Mouse (Mus musculus) thymus, postnatal 14 days (tissue): ENCODE results near the gene Sbpl.
A peak's percentile ranks its signal among the peaks of the same experiment; 100 is the strongest.

Source experiments
- DNase-seq: peaks from one replicate; pipeline ENCODE4 v3.0.0; 2021

Gene Sbpl

DNA sequence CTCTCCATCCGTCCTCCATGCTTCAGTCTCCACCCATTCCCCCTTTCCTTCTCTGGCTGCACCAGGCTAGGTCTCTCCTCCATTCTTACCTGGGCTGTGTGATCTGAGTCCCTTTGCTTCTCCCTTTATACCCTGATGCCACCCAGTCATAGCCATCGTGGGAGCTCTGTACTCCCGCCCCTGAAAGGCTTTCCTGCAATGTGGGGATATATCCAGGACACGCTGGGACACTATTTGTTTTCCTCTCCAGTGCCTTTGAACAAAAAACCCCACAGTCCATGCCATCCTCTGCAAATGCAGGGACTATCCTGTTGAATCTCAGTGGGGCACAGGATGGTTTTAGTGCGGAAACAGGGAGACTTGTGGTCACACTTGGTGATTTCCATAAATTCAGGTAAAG is at the start of gene Sbpl:
TSS of gene Sbpl (minus strand) at position 101 of the 400 bp plus-strand sequence.
- DNase-seq: no peak

DNA sequence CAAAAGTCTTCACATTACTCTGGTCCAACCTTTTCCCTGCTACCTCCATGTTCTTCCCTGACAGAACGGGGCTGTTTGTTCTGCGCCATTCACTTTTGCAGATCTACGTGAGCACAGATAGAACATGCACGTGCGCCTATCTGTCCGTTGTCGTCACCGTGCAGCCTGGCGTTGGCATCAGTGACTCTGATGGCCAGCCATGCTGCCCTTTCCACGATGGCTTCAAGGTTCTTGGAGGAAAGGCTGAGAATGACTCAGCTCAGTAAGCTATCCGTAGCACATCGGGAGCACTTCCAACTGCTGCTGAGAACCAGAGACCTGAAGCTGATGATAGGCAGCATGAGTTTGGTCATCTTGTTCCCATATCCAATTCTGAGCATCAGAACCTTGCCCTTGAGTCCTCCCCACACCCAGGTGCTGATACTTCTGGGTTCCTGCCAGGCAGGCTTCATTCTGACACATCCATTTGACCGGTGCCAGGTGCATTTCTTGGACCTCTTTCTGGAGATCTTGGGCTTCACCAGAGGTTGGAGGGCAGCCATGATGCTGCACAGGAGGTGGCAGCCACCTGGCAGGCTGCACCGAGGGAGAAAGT is 49.1 kb upstream of the Sbpl start:
- no peak for DNase-seq

DNA sequence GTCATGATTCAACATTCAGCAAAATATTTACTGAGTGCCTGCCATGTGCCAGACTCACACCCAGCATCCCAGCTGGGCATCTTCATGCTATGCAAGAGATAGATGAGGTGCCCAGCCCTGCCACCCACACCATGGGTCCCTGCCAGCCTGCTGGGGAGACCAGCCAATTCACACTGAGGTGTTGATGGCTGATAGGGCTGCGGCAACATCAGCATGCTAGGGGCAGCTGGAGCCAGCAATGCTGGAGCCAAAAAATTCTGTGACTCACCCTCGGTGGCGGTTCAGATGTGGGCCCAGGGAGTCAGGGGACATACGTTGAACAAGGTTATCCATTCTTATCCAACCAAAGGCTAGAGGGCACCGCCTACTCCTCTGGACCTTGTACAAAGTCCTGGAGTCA is 45.3 kb upstream of the Sbpl start:
- DNase-seq: no peak

DNA sequence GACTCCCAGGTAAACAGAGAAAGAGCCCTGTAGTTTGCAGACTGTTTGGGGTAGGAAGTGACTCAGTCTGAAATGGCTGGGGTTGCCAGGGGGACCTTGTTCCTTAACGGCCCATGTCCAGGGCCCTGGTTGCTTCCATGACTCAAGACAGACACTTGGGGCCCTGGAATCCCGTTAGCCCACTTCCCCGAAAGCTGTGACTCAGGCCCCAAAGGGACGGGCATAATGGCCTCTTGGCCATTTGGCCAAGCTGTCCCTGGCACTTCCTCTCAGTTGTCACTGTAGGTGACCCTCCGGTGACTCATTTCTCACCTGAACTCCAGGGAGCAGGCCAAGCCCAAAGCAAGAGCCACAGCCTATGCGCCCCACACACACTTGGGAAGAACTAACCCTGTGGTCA is 43.3 kb upstream of the Sbpl start:
- DNase-seq: no peak

DNA sequence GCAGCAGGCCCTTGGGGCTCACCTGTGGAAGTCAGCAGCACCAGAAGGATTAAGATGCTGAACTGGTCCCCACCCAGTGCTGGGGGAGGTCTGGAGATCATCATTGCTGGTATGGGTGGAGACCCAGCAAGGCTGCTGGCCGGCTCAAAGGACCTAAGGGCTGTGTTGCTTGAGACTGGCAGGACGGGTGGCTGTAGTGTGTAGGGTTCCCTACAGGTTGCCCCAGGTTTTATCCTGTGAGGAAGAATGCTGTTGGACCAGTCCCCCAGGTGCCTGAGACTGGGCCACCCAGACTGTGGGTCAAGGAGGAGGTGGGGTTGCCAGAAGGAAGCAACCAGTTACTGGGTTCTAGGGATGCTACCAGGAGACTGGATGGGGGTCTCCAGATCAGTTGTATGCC is 42.8 kb upstream of the Sbpl start, which contains the start of gene Prss22:
TSS of gene Prss22 (minus strand) at position 200 of the 400 bp plus-strand sequence.
- no peak for DNase-seq

DNA sequence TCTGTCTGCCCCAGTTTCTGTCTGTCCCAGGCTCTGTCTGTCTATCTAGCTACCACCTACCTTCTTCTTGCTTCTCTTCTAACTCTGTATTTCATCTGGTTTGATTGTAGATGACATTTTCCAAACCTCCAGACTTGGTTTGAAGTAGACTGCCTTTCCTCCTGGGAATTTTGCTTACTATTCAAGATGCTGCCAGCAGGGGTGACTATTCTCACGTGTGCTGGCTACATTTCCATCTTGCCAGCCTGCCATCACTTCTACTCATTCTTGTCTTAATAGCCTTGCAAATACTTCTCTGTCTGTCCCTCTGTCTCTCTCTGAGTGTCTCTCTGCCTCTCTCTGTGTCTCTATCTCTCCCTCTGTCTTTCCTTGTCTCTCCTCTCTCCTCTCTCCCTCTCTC is 40.3 kb upstream of the Sbpl start:
- no peak for DNase-seq

DNA sequence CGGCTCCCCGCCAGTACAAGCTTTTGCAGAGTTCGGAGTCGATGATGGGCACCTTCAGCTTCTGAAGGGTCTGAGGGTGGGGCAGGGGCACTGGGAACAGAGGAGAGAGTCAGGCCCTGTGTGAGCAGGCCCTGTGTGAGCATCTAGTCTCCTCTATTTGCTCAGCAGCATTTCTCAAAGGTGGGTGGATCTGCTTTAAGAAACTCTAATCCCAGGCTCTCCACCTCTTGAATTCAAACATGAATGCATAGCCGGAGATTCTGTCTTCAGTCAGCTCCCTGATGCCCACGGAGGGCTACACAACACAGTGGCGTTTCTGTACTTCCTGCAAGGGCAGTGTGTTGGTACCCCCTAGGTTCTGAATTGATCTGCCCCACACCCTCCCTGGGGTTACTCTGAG is 39.6 kb upstream of the Sbpl start:
- DNase-seq: no peak

DNA sequence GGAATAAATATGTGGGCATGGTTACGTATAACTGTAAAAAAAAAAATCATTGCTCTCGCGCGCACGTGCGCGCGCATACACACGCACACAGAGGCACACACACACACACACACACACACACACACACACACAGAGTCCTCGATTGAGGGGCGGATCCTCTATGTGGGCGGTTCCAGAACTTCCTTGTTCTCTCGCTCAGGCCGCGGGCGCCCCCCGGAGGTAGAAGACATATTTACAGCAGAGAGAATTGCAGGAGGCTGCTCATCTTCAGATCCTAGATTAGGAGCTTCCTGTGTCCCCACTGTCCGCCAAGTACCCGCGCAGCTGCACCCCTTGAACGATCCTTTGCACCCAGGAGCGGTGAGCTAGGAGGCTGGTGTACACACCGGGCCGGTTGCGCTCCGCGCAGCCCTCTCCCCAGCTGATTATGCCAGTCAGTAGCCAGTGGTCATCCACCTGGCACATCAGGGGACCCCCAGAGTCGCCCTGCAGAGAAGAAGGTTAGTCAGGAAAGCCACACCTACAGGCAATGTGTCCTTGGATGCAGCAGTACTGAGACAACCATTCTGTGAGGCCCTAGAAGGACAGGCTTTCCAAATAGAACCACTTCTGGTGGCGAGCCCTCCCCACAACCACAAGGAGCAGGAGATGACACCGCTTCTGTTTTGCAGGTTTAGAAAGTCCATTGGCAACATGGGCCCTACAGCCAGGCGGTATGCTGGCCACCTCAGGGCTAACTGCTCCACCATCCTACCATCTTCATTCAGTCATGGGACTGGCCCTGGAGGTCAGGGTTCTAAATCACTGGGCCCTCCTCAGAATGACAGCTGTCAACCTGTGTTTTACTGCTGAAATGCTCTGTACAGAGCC is 38.7 kb upstream of the Sbpl start:
- peak; percentile 96 for DNase-seq

DNA sequence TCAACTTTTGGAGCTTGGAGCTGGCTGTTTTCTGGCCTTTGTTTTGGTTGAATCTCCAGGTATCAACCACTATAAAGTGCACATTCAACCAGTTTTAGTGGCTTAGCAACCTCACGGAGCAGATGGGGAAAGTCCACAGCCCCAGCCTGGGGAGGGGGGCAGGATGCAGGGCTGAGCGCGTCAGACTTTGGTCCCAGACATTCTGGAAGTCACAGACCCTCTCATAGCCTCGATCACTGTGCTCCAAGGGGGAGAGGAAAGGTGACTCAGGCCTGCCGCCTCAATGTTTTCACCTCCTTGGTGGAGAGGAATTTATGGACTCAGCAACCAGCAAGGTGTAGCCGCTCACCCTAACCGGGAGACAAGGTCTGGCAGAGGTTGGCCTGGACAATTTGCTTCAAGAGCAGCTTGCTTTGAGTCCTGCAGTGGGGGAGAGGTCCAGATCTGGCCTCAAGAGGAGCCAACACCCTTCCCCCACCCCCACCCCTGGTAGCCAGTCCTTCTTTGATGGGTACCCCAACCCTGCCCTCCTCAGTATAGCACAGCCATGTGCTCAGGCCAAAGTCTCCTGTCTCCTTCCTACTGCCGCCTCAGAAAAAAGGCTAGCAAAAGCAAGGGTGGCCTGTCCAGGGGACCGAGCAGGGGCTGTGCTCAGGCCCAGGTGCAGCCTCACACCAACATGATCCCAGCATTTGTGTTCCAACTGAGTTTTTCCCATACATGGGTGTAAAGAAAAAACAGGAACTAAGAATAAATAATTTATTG is 37.9 kb upstream of the Sbpl start:
- DNase-seq: no peak

DNA sequence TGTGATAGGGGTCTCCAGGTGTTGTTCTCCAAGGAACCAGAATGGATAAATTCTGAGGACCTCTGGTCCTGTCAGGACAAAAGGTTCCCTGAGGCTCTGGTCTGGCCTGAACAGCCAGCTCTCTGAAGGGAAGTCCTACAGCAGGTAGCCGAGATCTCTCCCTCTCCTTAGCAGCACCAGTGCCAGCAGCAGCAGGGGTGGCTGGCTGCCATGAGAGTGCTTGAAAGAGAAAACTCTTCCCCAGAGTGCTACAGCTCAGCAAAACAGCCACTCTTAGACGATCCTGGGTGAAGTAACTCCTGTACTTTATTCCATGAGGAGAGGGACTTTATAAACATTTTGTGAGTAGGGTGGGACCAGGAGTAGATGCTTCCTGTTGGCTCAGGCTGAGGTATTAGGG is 34.7 kb upstream of the Sbpl start:
- no peak for DNase-seq

DNA sequence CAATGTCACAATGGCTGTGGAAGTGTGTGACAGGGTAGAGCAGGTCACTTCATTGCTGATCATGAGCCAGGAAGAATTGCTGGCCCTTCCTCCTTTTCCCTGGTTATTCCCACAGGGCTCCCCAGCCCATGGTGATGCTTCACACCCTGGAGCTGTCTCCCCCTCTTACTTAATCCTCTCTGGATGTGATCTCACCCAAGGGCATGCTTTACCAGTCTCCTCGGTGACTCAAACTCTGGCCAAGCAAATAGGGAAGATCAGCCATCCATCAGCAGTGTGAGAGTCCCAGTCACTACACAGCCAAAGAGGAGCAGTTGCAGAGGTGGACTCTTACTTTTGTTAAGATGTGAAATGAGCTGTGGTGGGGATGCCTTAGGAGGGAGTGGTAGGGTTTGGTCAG is 29.9 kb upstream of the Sbpl start:
- no peak for DNase-seq

DNA sequence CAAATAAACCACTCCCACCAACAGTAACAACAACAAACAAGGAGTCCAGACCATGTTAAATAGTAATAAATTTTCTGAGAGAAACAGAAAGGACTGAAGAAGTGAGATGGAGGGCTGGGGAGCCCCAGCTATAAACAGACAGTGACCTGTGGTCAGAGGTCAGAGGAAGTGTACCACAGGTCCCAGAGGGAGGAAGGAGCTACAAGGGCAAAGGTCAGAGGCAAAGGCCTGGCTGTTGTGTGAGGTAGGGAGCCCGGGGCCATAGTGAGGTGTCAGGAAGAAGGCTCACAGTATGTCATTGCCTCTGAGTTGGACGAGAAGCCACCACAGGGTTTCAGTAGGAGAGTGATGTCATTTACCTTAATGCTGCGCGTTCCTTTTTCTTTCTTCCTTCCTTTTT is 27.8 kb upstream of the Sbpl start:
- no peak for DNase-seq

DNA sequence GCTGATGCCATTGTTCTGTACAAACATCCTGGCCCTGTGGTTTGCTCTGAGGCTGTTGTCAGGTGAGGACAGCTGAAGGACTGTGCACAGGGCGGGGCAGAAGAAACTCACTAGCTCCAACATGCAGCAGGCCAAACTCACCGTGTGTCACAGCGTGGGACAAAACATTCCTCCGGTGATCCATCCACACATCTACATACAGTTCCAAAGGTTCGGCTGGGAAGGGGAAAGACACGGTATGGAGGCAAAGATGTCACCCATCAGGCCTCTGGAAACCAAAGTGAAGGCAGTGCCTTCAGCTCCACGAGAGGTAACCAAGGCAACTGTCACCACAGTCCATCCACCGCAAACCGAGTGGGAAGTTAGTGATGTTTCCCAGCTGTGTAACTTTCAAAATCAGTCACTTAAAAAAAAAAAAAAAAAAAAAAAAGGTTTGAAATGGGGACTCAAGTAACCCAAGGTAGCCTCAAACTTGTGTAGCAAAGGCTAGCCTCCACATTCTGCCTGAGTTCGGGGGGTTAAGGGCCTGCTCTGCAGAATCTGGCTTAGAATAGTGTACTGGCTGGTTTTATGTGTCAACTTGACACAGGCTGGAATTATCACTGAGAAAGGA is 25.3 kb upstream of the Sbpl start, which contains the start of gene Prss30:
TSS of gene Prss30 (minus strand) at position 270 of the 613 bp plus-strand sequence.
- DNase-seq: no peak

DNA sequence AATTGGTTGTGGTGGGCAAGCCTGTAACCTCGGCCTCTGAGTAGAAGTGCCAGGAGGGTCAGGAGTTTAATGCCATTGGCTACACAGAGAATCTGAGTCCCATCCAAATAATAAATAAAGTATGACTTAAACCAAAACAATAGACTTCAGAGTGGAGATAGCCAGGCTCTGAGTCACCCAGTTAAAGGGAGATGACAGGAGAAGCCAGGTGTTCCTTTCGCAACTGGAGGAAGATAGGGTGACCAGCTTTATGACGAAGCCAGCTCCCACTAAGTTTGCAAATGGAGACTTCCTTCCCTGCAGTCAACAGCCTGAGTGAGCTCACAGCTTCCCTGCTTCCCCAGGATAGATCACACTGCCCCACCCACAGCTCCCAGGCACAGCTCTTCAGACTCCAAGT is 24.4 kb upstream of the Sbpl start:
- DNase-seq: no peak

DNA sequence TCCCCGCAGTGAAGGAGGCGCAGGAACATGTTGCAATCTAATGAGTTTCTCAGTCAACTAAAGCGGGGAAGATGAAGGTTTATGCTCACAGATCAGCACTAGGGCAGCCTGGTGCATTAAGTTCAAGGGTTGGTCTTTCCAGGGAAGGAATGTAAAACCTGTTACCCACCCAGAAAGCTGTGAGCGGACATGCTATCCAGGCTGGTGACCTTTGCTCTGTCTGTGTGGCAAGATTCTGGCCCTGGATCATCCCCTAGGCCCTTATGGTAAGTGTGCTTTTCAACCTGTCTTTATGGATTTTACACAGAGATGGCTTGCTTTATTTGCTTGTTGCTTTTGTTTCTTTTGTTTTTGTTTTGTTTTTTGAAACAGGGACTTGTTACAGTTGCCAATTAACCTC is 21.6 kb upstream of the Sbpl start:
- DNase-seq: no peak

DNA sequence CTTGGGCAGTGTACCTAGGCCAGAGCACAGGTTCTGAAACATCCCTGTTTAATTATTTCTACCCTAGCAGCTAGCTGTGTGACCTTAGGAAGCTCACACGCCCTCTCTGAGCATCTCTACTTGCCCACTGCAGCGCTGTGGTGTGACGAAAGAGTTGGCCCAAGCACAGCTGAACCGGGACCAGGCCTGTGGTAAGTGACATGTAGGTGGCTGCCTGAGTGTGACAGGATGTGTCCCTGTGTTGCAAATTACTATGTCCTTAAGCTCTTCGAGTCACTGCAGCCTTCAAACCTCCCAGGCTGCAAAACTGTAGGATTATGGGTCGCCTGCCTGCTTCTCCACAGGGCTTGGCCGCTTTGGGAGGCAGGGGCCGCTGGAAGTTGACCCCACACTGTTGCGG is 16.2 kb upstream of the Sbpl start:
- no peak for DNase-seq

DNA sequence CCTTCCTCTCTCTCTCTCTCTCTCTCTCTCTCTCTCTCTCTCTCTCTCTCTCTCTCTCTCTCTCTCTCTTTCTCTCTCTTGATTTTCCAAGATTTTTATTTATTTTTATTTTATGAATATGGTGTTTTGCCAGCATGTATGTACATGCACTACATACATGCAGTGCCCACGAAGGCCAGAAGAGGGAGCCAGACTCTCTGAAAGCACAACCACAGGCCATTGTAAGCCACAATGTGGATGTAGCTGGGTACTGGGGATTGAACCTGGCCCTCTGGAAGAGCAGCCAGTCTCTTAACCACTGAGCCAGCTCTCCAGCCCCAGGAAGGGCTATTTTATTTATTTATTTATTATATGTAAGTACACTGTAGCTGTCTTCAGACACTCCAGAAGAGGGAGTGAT is 14.2 kb upstream of the Sbpl start:
- peak; percentile 80 for DNase-seq

DNA sequence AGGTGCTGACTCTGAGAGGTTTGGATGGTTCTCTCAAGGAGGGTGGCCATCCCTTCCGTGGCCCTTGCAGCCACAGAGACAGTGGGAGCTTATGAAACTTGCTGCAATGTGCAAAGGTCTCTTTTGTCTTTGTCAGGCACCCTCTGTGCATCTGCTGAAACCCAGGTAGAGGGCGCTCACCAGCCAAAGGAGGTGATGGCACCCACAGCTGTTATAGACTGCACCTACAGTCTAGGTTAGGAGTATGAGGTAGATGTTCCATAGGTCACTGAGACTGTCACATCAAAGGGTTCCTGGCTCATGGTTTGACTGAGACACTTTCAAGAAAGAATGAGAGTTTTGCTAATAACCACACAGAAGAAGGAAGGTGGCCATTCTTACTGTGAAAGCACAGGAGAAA is 13.7 kb upstream of the Sbpl start:
- peak; percentile 43 for DNase-seq

DNA sequence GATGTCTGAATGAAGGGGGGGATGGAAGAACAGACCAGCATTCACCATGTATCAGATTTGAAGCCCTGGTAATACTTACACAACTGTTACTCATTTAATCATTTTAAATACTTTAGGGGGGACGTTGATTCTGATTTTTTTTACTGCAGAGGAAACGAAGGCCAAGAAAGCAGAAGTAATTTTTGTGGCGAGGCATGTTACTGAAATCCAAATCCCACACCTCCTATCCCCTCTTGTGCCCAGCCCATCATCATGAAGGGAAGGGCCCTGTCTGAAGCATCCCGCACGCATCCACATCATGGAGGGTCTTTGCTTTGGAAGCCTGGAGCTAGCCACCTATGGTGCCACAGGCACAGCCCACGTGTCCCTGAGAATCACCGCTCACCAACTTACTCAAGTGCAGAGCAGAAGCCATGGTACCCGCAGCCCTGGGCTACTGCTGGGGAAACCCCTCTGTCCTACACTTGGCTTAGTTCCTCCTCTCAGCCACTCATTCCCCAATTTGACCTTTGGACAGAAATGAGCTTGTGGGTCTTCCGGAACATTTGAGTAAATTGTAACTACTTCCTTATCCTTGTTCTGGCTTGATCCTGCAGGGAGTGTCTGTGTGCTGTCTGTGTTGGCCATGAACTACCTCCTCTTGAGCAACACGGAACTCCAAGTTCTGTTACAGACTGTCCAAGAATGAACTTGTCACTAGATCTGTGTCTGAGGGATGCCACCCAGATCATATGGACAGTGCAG is 11.8 kb upstream of the Sbpl start:
- DNase-seq: no peak

DNA sequence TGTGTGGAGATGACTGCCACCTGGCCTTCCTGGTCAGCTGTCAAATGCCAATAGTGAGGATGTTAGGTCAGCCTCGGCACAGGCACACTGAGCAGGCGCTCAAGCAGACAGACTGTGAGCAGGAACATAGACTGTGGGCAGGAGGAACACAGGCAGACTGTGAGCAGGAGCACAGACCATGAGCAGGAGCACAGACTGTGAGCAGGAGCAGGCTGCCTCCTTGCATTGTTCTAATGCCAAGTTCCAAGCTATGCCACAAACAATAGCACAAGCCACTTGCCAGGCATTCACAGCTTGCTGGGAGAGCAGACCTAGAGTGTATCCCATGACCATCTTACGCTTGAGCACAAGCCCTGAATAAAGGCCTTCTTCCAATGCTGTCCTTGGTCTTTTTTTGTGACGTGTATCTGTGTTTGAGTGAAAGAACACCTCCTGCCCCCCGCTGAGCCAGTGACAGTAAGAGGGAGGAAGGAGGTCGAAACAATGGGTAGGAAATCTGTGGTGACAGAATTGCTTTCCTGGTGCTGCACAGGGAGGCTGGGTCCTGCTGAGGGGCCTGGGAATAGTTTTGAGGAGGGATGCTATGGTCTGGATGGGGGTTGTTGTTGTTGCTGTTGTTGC is 10.8 kb upstream of the Sbpl start:
- DNase-seq: no peak

DNA sequence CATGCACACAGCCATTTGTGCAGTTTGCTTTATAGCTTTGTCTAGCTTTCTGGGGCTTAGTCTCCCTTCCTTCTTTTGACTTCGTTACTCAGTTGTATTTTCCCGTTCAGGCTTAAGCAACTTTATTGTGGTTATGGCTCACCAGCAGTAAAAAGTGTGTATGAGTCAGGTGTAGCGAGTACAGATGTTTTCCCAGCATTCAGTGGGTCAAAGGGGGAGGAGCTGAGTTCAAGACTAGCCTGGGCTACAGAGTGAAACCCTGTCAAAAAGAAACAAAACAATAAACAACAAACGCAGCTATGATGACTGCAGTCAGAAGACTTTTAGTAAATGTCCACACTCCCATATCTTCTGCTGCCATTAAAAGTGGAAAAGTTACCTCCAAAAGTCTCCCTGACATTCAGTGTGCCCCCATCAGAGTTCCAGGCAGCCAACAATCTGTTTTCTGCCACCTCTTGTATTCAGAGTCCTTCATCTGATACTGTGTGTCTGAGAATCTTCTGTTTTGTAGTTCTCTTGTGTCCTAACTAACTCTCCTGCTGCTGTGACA is 6.6 kb upstream of the Sbpl start:
- DNase-seq: no peak
